Mouse (Mus musculus) right cerebral cortex, postnatal 4 days (tissue): Measurements from ENCODE around the gene Sec24c.
A peak's percentile ranks its signal among the peaks of the same experiment; 100 is the strongest.

Experiments
- DNase-seq: peaks from one replicate; pipeline ENCODE4 v3.0.0-alpha.2; 2022

Gene Sec24c

DNA sequence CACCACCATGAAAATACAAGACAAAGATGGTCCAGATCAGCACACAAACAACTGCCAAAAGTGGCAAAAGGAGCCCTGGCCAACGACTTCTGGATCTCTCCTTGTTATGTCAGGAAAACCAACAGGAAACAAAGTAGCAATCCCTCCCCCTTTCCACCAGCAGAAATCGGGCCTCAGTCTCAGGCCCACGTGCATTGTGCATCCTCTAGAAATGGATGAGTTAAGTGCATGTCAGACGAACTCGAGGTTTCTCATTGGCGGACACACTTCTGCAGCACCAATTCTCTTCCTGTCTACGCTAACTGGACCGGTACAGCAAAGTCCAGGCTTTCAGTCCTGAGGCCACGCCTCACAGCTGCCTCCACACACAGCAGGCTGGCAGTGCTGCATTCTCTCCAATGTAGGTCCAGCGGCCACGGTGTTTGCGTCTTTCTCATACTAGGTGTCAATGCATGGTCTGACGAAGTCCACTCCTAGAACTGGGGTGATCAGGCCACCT lies 61.8 kb downstream of the Sec24c start:
- no peak for DNase-seq

DNA sequence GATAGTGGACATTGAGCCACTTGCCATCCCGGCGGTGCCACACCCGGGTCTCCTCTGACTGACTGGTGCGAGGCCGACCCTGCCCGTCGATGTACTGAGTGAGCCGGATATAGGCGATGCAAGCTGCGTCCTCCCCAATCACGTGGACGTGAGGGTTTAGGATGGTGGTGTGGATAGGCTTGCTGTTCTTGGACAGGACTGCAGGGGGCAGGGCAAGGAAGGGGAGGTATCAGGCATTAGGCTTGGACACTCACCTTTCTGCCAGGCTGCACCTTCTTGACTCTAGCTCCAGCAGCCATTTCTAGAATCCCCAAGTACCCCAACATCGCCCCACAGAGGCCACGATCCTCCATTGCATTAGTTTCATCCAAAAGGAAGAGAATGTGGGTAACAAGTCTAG lies 63.2 kb downstream of the Sec24c start:
- peak; percentile 46 for DNase-seq

DNA sequence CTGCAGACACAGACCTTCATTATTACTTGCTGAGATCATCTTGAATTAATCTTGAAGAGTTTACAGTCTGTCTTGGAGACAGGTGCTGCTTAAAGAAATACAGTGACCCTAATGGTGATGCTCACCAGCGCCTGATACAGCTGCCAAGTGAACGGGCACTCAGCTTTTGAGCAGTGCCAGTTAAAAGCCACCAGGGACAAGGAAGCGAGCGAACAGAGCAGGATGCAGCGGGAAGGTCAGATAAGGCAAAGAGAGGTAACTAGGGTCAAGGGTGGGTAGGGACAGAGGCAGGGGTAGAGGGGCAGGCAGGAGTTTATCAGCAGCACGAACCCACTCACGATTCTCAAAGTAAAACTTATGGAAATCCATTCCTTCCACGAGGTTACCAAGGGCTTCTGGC lies 64.4 kb downstream of the Sec24c start:
- DNase-seq, result no peak

- no peak for DNase-seq
Measured at GRCm38 (mm10) chr14:20741301-20741700, 67.2 kb downstream of the Sec24c start.

GRCm38 (mm10) chr14:20743614-20744013 lies 69.5 kb downstream of the Sec24c start:
- no peak for DNase-seq
